Mouse (Mus musculus): ENCODE measurements around the gene Slc26a3.
"Not testable (repeated sequence)": the region's sequence is repeated elsewhere in the genome, so short reads cannot be mapped to it uniquely, and the experiment has no call there.

The Slc26a3 gene

DNA sequence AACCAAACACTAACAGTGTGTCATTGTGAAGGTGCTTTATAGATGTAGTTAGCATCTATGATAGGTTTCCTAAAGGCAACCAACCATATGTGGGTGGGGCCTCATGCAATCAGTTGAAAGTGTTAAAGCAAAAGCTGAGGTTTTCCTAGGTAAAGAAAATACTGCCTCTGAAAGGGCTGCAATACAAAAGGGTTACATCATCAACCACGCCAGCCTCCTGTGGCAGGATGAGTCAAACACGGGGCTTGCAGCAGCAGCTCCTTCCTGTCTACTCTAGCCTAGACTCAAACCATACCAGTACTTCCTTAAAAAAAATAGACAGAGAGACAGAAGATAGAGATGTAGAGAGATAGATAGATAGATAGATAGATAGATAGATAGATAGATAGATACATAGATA, 25.3 kb downstream of the Slc26a3 start:
- in situ Hi-C loops (cut with MboI; ENCODE audit: low sequenced_read_pairs): no loop called here

DNA sequence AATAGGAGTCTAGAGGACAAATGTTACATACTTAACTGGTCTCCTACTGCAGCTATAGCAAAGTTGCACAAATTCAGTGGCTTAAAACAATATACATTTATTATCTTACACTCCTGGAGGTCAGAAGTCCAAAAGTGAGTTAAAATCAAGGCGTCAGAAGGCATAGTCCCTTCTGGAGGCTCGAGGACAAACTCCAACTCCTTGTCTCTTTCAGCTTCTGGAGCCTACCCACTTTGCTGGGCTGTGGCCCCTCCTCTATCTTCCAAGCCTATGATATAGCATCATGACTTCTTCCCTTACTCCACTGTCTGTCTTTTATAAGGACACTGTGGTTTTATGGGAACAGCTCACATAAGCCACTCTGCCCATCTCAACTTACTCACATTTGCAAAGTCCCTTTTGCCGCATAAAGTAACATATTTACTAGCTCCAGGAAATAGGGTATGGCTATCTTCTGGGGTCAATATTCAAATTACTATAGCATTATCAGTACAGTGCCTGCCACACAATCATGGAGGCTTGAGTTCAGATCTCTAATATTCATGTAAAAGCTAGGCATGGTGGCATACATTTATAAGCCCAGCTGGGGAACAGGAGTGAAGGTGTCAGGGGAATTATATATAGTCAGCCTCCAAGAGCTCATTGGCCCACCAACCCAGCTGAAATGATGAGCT, 31.4 kb downstream of the Slc26a3 start:
- in situ Hi-C loops (cut with MboI; ENCODE audit: low sequenced_read_pairs): no loop called here

DNA sequence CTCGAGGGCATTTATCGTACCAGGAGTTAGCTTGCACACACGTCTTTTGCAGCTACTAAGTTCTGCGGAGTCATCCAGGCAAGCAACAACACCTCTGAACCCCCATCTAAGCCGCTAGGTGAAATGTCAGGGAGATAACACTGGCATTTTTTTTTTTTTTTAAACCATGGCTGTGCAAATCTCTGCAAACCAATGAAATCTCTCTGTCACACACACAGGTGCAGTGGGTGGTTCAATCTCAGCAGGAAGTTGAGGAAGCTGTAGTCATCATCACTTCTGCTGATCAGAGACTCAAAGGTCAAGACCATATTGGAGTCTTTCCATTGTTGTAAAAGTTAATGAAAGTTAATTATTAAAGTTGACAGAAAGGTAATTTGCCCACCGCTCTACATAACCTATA, 47.1 kb downstream of the Slc26a3 start:
- in situ Hi-C loops (cut with MboI; ENCODE audit: low sequenced_read_pairs): no loop called here

DNA sequence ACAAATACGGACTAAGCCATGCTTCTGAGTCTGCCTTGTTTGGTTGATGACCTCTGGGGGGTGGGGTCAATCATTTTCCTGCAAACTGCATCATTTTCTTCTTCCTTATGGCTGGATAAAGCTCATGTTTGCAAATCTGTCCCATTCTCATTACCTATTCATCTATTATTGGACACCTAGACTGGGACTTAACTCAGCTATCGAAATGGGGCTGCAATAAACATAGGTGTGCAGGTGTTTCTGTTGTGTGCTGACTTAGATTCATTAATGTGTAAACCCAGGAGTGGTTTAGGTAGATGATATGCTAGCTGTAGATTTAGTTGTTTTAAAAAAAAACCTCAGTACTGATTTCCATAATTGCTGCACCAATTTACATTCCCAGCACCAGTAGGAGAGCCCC, 48.9 kb downstream of the Slc26a3 start:
- in situ Hi-C loops (cut with MboI; ENCODE audit: low sequenced_read_pairs): no loop called here

DNA sequence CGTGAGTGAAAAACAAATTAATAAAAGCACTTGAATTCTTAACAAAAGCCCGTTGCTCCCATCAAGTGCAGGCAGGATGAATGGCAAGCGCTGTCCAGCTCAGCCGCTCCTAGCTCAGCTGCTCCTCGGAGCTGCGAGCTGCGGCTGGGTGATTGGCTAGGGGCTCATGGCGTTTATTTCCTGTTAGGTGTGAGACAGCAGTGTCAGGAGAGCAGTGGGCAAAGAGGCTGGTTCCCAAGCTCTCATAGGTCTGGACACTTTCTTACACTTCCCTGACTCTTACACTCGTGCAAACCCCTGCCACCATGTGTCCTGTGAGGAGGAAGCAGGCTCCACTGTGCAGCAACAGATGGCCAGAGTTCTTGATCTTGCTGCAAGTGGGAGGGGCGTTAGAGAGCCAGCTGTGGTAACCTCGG, 53.5 kb downstream of the Slc26a3 start:
- in situ Hi-C loops (cut with MboI; ENCODE audit: low sequenced_read_pairs): no loop called here

DNA sequence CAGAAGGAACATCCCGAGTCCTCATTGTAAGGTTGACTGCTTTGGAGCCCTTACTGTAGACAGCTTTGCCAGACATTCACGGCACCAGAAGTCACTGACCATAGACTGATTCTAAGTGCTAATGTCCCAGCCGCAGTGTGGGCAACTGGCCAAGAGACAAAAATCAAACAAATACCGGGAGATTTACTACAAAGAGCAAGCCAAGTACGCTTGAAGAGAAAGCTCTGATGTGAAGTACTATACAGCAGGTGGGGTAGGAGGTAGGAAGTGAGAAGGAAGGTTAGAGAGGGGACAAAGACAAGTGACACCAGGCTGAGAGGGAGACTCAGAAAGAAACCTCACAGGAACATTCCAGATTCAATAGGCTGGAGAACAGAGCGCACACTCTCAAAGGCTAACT, 54.2 kb downstream of the Slc26a3 start:
- in situ Hi-C loops (cut with MboI; ENCODE audit: low sequenced_read_pairs): no loop called here

DNA sequence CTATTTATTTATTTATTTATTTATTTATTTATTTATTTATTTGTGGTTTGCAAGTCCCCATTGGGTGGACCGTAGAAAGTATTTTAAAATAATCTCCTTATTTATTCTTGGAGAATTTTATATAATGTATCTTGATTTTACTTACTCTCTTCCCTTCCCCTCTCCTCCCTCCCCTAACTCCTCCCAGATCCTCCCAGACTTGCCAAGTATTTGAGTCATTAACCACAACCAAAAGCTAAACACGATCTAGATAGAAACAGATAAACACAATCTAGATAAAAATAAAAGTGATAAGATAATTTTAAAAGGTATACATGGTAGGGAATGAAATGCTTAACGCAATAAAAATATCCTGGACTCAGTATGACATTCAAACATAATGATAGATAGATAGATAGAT, 58.7 kb downstream of the Slc26a3 start:
- in situ Hi-C loops (cut with MboI; ENCODE audit: low sequenced_read_pairs): no loop called here

DNA sequence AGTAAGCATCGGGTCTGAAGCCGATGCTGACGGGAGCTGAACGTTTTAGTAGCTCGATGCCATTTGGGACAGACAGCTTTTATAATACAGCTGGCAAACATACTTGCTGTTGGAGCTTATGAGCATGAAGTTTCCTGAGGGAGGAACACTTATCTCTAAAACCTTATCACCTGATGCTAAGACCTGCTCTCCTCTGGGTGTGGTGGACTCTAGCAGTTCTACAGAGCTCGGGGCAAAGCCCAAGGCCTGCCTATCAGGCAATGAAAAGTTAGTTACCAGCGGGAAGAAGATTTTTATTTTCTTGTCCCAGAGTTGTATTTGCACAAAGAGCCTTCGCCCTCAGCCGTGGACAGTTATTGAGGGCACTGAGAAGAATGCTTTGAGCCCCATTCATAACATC, 65.6 kb downstream of the Slc26a3 start:
- in situ Hi-C loops (cut with MboI; ENCODE audit: low sequenced_read_pairs): no loop called here

DNA sequence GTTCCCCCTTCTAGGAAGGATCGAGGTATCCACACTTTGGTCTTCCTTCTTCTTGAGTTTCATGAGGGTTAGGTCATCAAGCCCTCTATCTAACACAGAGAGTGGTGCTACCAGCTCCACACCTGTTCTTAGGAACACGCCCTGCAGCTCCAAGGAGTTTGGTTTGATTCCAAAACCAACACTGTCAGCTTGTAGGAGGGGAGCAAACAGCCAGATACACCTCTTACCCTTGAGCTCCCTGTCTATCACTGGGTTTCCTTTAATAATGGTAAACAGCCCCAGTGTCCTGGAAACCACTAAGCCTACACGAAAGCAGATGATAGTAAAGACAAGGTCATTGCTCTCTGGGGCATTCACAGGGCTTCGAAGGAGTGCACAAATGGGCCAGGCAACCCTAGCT, 67.8 kb downstream of the Slc26a3 start:
- in situ Hi-C loops (cut with MboI; ENCODE audit: low sequenced_read_pairs): no loop called here

DNA sequence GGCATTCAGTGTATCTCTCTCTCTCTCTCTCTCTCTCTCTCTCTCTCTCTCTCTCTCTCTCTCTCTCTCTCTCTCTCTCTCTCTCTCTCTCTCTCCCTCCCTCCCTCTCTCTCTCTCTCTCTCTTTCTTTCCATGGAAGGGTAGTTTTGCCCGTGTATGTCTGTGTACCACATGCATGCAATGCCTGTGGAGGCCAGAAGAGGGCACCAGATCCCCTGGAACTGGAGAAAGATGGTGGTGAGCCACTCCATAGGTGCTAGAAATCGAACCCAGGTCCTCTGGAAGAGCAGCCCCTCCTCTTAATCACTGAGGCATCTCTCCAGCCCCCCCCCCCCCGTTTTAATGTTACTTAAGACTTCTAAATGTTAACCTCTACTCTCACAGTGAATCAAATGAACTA, 69.6 kb downstream of the Slc26a3 start:
- in situ Hi-C loops (cut with MboI; ENCODE audit: low sequenced_read_pairs): not testable (repeated sequence)

DNA sequence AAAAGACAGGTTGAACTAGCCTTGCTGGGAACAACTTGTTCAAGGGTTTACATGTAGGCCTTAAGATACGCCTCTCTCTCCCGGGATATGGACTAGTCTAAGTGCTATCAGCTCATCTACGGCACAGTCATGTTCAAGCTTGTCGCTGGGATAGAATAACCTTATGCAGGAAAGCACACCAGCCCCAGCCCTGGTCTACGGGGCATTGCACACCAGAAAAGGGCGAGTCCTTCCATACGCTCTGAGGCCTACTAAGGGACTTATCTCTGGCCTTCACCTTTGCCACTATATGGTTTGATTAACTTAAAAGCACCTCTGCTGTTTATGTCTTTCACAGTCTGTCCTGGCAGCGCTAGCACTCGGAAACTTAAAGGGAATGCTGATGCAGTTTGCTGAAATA, 70.7 kb downstream of the Slc26a3 start:
- in situ Hi-C loops (cut with MboI; ENCODE audit: low sequenced_read_pairs): no loop called here

DNA sequence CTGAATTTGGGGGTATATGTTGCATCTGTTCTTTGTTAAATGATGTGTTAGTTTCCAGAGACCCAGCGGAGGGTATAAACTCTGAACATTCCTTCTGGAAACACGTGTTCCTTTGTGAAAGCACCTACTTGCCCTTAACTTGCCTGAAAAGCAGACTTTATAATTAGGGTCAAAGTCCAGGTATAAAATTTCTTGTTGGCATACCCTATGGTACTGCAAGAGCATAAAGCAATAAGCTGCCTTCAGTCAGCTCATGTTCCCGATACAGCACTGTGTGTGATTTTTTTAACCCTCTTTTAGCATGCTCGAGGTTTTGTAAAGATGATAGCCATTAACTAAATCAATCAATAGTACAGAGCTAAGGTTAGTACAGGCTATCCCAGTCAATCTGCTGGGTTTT, 71.9 kb downstream of the Slc26a3 start:
- in situ Hi-C loops (cut with MboI; ENCODE audit: low sequenced_read_pairs): no loop called here

DNA sequence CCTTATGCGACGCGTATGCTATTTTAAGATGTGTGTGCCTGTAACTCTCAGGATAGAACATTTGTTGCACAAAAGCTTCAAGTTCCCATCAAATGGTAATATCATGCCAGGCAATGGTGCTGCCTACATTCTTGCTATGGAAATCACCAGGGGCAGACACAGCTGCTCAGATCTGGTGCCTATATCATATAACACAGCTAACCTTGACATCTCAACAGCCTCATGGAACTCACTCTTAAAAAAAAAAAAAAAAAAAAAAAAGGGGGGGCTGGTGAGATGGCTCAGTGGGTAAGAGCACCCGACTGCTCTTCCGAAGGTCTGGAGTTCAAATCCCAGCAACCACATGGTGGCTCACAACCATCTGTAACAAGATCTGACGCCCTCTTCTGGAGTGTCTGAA, 87.5 kb downstream of the Slc26a3 start:
- in situ Hi-C loops (cut with MboI; ENCODE audit: low sequenced_read_pairs): not testable (repeated sequence)

DNA sequence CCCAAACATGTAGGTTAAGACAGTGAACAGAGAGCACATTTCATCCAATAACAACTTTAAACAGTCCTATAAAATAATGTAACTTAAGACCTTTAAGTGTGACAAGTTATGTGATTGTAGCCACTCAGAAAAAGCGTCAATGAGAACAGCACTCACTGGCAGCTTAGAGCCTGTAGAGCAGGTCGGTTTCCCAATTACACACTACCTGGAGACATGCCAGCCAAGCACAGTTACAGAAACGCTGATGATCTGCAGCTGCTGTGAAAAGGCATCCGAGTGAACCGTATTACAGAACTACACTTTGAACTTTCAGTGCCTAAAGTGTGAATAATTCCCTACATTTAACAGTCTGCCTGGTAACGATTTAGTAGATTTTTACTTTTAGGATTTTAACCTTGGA, 95.8 kb downstream of the Slc26a3 start:
- in situ Hi-C loops (cut with MboI; ENCODE audit: low sequenced_read_pairs): no loop called here

DNA sequence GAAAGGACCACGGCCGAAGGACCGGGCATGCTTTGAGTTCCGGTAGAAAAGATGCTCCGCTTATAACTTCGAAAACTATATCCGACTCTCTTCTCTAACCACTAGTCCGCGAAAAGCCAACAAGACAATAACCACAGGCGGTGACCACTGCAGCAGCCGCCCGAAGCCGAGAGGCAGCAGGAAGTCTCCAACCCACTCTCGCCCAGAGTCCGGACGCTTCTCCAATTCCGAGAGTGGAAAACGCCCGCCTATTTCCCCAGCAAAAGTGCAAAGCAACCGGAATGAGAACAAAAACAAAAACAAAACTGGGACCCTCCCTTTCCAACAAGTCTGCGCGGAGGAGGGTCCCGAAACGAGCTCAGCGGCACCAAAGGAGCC, 108.3 kb downstream of the Slc26a3 start:
- in situ Hi-C loops (cut with MboI; ENCODE audit: low sequenced_read_pairs): no loop called here

DNA sequence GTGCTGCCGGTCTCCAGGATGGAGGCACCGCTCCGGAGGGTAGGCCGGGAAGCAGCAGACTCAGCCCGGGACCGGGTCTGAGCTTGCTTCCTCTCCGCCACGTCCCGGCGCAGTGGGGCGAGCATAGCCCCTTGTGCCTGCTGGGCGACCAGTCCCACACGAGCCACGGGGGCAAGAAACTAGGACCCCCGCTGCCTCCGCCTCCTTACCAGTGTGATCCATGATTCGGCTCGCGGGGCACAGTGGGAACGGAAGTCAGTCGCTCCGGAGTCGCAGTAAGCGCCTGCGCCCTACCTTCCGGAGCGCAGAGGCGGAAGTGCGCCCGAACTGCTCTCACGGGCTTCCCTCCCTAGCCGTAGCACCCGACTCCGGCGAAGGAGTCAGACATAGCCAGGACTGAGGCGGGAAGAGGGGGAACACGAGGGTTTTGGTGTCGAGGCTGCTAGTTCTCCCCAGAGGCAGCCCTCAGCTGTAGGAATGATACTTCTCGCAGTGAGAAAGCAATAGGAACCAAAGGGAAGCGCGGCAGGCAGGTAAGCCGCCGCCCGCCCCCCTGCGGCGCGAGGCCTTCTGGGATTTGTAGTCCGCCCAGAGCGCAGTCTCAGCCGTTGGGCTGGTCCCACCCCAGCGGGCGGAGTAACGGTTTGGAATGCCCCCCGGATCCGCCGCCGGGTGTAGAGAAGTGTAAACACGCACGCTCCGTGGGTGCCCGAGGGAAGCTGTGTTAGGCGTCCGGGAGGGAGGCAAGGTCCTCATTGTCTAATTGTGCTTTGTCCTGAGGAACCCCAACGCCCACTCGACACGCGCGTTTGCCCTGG, 108.9 kb downstream of the Slc26a3 start, which contains the start of gene Cbll1:
Cbll1 (minus strand) TSS at position 303 of the 818 bp plus-strand sequence.
- in situ Hi-C loops (cut with MboI; ENCODE audit: low sequenced_read_pairs): loop anchor here (25.0 kb wide), 1 partner anchor 413 kb away; no protein-coding TSS in a partner anchor

DNA sequence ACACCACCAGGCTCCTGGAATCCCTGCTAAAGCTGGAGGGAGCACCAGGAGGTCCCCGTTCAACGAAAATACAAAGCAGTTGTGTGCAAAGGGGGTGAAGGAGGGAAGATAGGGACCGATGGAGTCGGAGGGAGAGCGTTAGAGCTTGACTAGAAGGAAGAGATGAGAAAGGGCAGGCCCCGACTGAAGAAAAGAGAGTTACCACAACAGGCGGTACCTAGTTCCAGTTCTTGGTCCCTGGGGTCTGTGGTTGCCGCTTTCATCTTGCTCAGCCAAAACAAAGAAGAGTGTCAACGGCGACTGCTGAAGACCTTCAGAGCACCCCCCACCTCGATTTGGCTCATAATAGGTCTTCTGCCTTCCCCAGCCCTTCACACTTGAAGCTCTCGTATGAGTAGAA, 109.5 kb downstream of the Slc26a3 start:
- in situ Hi-C loops (cut with MboI; ENCODE audit: low sequenced_read_pairs): loop anchor here (25.0 kb wide), 1 partner anchor 412 kb away; no protein-coding TSS in a partner anchor

DNA sequence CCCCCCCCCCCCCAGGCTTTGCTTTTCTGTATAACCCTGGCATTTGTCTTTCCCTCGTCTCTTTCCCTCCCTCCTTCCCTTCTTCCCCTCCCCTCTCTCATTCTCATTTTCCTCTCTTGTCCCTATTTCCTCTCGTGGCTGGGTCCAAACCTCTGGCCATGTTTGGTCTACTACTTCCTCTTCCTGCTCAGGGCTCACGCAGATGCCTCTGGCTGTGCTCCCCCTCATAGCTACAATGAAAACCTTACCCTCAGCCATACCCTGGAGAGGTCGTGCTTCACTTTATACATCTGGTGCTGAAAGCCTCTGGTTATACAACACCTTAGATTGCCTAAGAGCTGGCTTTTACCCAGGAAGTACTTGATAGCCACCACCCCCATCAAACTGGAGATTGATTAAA, 110.6 kb downstream of the Slc26a3 start:
- in situ Hi-C loops (cut with MboI; ENCODE audit: low sequenced_read_pairs): loop anchor here (25.0 kb wide), 1 partner anchor 411 kb away; no protein-coding TSS in a partner anchor

DNA sequence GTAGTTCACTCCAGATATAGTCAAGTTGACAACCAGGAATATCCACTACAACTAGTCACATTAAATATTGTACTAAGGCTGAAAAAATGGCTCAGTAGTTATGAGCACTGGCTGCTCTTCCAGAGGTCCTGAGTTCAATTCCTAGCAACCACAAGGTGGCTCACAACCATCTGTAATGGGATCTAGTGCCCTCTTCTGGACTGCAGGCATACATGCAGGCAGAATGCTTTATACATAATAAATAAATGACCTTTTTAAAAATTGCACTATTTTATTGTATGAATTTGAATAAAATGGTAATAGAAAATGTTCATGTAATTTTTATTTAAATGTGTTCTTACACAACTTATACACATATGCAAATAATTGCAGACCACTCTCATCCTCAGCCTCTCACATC, 112.5 kb downstream of the Slc26a3 start:
- in situ Hi-C loops (cut with MboI; ENCODE audit: low sequenced_read_pairs): loop anchor here (25.0 kb wide), 1 partner anchor 409 kb away; no protein-coding TSS in a partner anchor

DNA sequence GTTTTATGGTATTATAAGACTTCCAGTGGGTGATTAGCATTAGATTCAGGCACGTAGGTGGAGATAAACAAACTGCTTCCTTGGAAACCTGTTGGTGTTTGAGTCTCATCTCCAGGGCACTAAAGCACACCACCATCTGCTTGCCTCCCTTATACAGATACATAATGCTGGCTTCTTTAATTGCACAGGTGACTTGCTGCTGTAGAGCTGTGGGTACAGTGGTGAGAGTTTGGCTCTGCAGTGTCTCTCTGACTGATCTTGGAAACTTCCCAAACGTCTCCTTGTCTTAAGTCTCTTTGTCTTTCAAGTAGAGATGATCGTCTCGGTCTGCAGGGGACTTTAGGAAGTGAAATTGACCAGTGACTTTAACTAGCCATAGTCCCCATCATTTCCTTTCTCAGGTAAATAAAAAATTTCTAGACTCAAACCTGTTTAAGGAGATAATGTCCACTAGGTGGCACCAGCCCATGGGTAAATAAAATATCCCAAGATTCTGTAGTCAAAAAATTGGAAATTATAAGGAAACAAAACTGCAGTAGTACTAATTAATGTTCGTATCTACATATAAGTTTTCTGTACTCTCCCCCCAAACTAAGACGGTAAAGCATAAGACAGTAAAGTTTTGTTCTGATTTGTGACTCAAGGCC, 117.2 kb downstream of the Slc26a3 start:
- in situ Hi-C loops (cut with MboI; ENCODE audit: low sequenced_read_pairs): loop anchor here (25.0 kb wide), 1 partner anchor 404 kb away; no protein-coding TSS in a partner anchor

DNA sequence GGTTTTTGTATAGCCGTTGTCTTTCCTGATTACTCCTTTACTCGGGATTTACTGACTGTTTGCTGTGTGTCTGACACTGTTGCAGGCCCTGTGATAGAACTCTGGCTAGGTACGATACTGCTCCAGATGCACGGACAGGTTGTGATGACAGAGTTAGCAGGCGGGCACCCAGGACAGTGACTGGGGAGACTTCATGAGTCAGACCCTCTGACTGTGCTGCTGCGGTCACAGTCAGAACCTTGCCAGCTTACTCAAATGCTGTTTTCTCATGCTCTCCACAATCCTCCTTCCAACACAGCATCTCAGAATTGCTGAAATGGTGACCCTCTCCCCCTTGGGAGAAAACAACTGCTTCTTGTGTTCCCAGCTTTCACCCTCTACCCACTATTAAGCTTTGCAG, 117.8 kb downstream of the Slc26a3 start:
- in situ Hi-C loops (cut with MboI; ENCODE audit: low sequenced_read_pairs): loop anchor here (25.0 kb wide), 1 partner anchor 404 kb away; no protein-coding TSS in a partner anchor
